Mouse (Mus musculus) testis, adult 2 months (tissue): ENCODE measurements around the gene Gatad2a.

Experiments used
- CTCF ChIP-seq: fragments of 200-500 bp; IDR thresholded peaks from 2 replicates; pipeline ENCODE4 v1.5.1; 2012; ENCODE audit warnings: low read depth, mild to moderate bottlenecking, inconsistent platforms, low read length, moderate library complexity; ENCODE audit not compliant: control insufficient read depth, insufficient read depth, insufficient replicate concordance
- POLR2A ChIP-seq: fragments of 200-500 bp; IDR thresholded peaks from 2 replicates; pipeline ENCODE4 v1.6.1; 2012; ENCODE audit warnings: low read depth, mild to moderate bottlenecking, inconsistent platforms, low read length, moderate library complexity; ENCODE audit not compliant: control insufficient read depth

DNA sequence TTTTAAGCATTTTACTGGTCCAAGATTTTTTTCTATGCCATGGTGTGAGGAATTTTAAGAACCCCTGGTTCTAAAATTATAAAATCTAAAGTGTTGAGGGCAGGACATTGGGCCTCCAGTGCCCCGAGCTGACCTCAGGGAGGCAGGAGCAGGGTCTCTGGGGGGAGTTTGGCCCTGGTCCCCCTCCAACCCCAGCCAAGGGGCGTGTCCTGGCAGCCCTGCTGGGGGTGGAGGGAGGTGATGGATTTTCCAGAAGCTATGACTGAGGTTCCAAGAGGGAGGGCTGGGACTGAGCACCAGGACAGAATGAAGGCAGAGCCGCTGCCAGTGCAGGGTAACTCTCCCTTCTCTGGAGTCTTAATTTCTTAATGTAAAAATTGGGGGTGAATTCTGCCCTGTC lies 118.2 kb downstream of the Gatad2a start:
- TF ChIP-seq CTCF, result no peak
- TF ChIP-seq POLR2A, result no peak
